Mouse (Mus musculus) erythroblast, embryonic 14.5 days (primary cell): ENCODE measurements at regions not wholly inside any gene's neighbourhood (a gene's known extent, or its start where the extent isn't known, plus 50 kb on each side); places are given as distances from the start of the nearest gene placed in this dataset.

Experiments
- H3K27me3 ChIP-seq: 2 replicates; pipeline ENCODE4 v1.6.1; 2012; ENCODE audit warnings: inconsistent platforms; ENCODE audit not compliant: control insufficient read depth
- H3K36me3 ChIP-seq: 2 replicates; pipeline ENCODE4 v1.6.1; 2012; ENCODE audit warnings: mild to moderate bottlenecking, inconsistent platforms; ENCODE audit not compliant: control insufficient read depth
- H3K4me1 ChIP-seq: 2 replicates; pipeline ENCODE4 v1.6.1; 2012; ENCODE audit warnings: inconsistent platforms; ENCODE audit not compliant: control insufficient read depth
- H3K4me3 ChIP-seq: replicated peaks from 2 replicates; pipeline ENCODE3; 2012; ENCODE audit warnings: moderate library complexity, mild to moderate bottlenecking, inconsistent platforms
- H3K9me3 ChIP-seq: 2 replicates; pipeline ENCODE4 v1.6.1; 2012; ENCODE audit warnings: low read length, inconsistent platforms, mixed read lengths; ENCODE audit not compliant: control insufficient read depth
- GATA1 ChIP-seq: IDR thresholded peaks from 2 replicates; pipeline ENCODE4 v1.6.1; 2012; ENCODE audit warnings: low read length, inconsistent platforms, mixed read lengths
- TAL1 ChIP-seq: IDR thresholded peaks from 3 replicates; pipeline ENCODE4 v1.6.1; 2012; ENCODE audit warnings: low read length, inconsistent platforms, mixed read lengths

DNA sequence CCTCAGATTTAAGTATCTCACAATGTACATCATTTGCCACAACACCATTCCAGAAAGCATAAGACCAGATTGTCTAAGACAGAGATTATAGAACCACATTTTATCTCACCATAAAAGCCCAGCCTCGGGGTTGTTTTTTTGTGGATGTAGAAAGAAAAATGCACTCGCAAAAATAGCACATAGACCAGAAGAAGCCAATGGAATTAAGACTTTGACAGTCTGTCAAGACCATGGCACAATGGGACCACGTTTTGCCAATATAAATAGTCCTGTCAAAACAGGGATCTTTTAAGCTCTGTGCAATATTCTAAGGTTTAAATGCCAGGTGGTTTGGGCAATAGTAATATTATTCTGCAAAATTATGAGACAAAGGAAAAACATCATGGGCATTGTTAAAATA, 547.3 kb downstream of the Adgrl2 start:
- H3K4me1 ChIP-seq = no peaks in the 10 kb centered on the region
- no peak for TF ChIP-seq TAL1
- no peak for TF ChIP-seq GATA1
- H3K9me3 ChIP-seq = no peaks in the 10 kb centered on the region; the same call in 1 of the 2 replicates
- H3K27me3 ChIP-seq = no peaks in the 10 kb centered on the region
- no peak overlapping the region for H3K4me3 ChIP-seq
- no peaks in the 10 kb centered on the region for H3K36me3 ChIP-seq

DNA sequence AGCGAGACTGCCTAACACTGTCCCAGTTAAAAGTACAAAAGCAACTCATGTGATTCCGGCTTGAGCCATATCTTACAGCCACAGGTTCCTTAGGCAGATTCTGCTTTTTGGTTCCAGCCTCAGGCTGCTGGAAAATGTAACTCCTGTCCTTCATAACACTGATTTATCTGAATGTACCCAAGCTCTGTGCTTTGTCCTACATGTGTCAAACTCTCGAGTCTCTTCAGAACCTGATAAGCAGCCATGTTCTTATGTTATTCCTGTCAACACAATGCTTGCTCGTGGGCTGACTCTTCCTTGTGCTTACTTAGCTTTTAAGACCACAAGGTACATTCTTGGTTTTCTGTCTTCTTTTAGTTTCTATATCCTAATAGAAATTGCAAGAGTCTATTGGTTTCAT, 556.3 kb downstream of the Adgrl2 start:
- no peak overlapping the region for H3K4me3 ChIP-seq
- H3K4me1 ChIP-seq = no peaks in the 10 kb centered on the region
- no peaks in the 10 kb centered on the region for H3K36me3 ChIP-seq
- H3K27me3 ChIP-seq = no peaks in the 10 kb centered on the region
- no peaks in the 10 kb centered on the region for H3K9me3 ChIP-seq
- TF ChIP-seq GATA1 = no peak
- no peak for TF ChIP-seq TAL1

DNA sequence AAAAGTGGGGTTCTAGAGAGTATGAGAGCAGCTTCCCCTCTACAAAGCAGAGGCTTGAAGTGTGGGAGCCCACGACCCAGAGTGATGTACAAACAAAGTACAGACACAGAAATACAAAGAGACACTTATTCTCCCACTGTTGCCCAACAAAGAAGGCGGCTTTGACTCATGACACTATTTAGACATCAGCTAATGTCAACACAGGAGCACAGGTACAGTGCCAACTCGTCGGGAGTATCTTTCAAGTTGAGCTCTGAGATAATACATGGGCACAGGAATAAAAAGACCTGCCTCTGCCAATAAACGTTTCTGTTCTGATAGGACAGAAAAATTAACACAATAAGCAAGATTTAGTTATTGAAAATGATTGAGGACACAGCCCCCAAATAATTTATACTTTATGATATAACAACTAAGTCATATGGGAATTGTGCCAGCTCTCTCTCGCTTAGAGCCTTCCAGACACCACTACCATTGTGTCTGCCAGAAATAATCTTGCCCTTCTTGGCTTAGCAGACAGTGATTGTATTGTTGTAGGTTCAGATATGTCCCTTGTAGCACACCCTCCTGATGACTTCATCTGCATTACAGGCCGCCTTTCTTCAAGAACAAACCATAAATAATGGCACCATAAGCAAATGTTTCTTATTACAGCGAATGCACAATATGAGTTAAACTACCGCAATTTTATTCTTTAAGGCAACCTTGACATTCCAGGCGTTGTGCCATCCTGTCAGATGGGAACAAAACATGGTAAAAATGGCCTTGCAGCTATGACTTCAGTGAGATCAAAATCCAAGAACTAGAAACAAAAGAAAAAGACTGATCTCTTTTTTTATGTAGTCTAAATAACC, 561.1 kb downstream of the Adgrl2 start:
- Histone ChIP-seq H3K27me3 (peaks cover 3% of the 10 kb centered on the region; the same call in 1 of the 2 replicates), H3K9me3 (no peaks in the 10 kb centered on the region), H3K4me3 (no peak overlapping the region), H3K36me3 (no peaks in the 10 kb centered on the region), H3K4me1 (no peaks in the 10 kb centered on the region)
- TF ChIP-seq TAL1 = no peak
- TF ChIP-seq GATA1 = no peak

DNA sequence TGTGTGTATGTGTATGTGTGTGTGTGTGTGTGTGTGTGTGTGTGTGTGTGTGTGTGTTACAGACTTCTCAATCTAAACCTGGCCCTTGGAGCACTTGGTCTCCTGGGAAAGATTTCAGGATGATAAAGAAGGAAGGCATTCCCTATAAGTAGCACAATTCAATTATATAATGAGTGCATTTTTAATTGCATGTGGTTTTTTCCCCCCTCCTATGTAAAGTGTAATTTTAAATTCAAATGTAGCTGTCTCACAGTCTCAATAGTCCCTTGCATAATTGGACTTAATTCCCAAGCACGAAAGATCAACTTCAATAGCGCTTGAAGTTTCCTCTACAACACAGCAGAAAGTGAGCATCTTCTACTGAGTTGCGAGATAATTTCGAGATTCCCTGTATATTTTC, 566.3 kb downstream of the Adgrl2 start:
- Histone ChIP-seq H3K4me3 (no peak overlapping the region), H3K27me3 (peaks cover 3% of the 10 kb centered on the region; the same call in 1 of the 2 replicates), H3K4me1 (peaks cover 3% of the 10 kb centered on the region; the same call in 1 of the 2 replicates), H3K9me3 (no peaks in the 10 kb centered on the region), H3K36me3 (no peaks in the 10 kb centered on the region)
- TF ChIP-seq GATA1 (no peak), TAL1 (no peak)

DNA sequence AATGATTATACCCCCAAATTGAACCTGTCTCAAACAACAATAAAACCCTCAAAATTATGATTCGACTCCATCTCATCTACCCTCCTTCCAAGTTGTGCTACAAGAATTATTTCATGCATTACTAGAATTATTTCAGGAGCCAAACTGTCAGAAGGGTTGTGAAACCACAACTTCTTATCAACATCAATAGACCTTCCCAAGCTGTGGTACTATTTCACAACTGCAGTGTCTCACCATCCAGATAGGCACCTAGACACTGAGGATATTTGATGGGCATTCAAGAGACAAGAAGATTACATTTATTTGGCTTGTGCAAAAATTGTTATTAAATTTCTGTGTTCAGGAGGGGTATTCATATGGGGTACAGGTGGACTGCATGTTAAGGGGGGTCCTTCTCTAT, 567.0 kb downstream of the Adgrl2 start:
- Histone ChIP-seq H3K27me3 (peaks cover 3% of the 10 kb centered on the region; the same call in 1 of the 2 replicates), H3K4me3 (no peak overlapping the region), H3K36me3 (no peaks in the 10 kb centered on the region), H3K9me3 (no peaks in the 10 kb centered on the region), H3K4me1 (peaks cover 3% of the 10 kb centered on the region; the same call in 1 of the 2 replicates)
- TF ChIP-seq TAL1 = no peak
- TF ChIP-seq GATA1 = no peak

DNA sequence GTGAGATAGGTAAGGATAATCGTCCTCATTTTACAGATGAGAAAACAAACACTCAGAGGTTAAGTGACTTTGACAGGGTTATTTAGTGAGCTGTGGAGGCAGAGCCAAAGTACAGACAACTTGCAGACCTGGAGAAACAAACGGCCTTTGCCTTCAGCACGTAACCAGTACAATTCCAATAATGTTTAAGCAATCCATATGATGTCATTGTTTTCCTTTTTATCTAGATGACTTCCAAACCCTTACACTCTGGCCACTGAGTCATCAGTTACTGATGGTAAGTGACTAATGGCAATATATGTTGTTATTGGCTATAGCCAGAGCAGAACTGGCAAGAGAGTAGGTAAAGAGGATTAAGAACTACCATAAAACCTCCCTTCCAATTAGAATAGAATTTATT, 567.6 kb downstream of the Adgrl2 start:
- Histone ChIP-seq H3K4me3 (no peak overlapping the region), H3K9me3 (no peaks in the 10 kb centered on the region), H3K4me1 (peaks cover 6% of the 10 kb centered on the region), H3K27me3 (peaks cover 3% of the 10 kb centered on the region; the same call in 1 of the 2 replicates), H3K36me3 (no peaks in the 10 kb centered on the region)
- no peak for TF ChIP-seq TAL1
- no peak for TF ChIP-seq GATA1

DNA sequence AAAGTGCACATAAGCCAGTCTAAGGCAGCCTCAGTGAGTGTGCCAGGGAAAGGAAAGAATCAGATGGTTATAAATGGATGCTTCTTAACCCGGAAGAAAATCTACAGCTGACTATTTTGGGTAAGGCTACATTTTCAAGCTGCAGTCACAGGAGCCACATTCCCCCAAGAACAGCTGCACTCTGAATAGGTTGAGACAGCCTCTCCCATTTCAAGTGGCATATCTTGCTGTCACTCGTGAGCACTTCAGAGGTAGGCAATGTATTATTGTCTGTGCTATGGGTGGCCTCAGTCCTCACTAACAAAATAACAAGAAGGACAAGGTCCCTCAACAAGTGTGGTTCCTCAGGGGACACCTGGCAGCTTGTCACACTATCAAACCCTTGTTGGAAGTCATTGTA, 568.1 kb downstream of the Adgrl2 start:
- no peak overlapping the region for H3K4me3 ChIP-seq

DNA sequence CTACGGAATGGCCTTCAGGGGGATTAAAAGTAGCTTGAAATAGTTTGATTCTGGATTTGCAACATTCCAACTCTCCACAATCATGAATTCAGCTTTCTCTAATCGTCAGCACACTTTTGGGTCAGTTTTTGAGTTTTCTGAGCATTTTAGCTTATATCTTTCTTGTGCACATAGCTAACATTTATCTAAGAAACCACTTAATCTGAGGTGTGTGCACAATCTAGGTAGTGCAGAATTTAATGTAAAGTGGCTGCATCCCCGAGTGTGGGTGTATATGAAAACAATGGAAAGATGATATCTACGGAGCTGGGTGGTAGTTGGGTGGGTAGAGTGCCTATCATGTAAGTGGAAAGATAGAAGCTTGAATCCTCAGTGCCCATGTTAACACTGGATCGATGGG, 570.1 kb downstream of the Adgrl2 start:
- TF ChIP-seq GATA1 (no peak), TAL1 (no peak)
- Histone ChIP-seq H3K36me3 (no peaks in the 10 kb centered on the region), H3K9me3 (no peaks in the 10 kb centered on the region), H3K4me1 (peaks cover 6% of the 10 kb centered on the region), H3K27me3 (no peaks in the 10 kb centered on the region; the same call in 1 of the 2 replicates), H3K4me3 (no peak overlapping the region)

More for the DNA sequence above, 568.1 kb downstream of the Adgrl2 start:
- TF ChIP-seq GATA1 (no peak), TAL1 (no peak)
- Histone ChIP-seq H3K27me3 (peaks cover 3% of the 10 kb centered on the region; the same call in 1 of the 2 replicates), H3K36me3 (no peaks in the 10 kb centered on the region), H3K9me3 (no peaks in the 10 kb centered on the region), H3K4me1 (peaks cover 6% of the 10 kb centered on the region)

DNA sequence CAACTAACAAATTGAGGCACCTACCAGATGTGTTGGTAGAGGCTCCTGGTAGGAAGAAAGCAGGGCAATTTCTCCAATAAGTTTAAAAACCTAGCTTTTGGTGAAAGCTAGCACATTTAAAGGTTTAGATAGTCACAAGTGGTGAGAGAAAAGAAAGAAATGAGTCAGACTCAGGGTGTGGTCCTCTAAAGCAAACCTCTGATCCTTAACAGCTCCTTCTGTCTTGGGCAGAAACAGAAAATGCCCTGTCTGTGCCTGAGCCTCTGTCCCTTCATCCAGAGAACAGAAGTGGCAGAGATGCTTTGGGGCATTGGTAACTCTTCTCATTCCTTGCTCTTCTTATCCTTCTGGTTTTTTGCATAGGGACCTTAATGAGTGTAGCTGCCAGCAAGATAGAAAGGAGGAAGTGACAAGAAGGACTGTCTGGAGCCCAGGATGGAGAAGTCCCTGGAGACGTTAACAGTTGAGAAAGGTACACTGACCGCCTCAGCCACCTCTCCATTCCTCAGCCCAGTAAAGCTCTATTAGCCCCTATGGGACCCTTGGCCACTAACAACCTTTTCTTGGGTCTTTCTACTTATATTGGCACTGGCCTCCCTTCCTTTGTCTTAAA, 570.8 kb downstream of the Adgrl2 start:
- no peaks in the 10 kb centered on the region for H3K27me3 ChIP-seq
- no peaks in the 10 kb centered on the region for H3K36me3 ChIP-seq
- no peaks in the 10 kb centered on the region for H3K9me3 ChIP-seq
- H3K4me1 ChIP-seq = peaks cover 6% of the 10 kb centered on the region
- no peak overlapping the region for H3K4me3 ChIP-seq
- TF ChIP-seq TAL1 (no peak), GATA1 (no peak)
